In genomic region chr7:65610171-65610570, GRCm38 (mm10) we compare ENCODE assay signal across 10 mouse cellular contexts. TPM values are rescaled to one million over a fixed set of nuclear protein-coding genes. Genes with fewer than 3 reads are reported as not detected.
DNase-seq lines count a peak whose midpoint lies in the region; ATAC-seq and TF ChIP-seq lines count a peak whose summit lies in the region.
"Had no signal": no experiment of that assay in that cellular context is flagged by ENCODE, and none has a peak within 500 bp of the region (broad histone marks: within the 10 kb centered on the region; RNA-seq: fewer than 3 reads in every experiment).

No protein-coding gene starts in this region.

- no peaks in the 10 kb centered on the region for H3K27me3 ChIP-seq in C2C12 (ENCODE audit: control insufficient read depth, insufficient read depth, insufficient read length)
- H3K27me3 ChIP-seq: embryonic facial prominence, embryonic 13.5 days; liver, embryonic 13.5 days had no signal

- no peak overlapping the region for H3ac ChIP-seq in C2C12 (ENCODE audit: control insufficient read depth, insufficient read length, low read depth)

- H3K79me2 ChIP-seq in C2C12 (ENCODE audit: control insufficient read depth, insufficient read depth): no peaks in the 10 kb centered on the region

- H3K4me3 ChIP-seq in C2C12 (ENCODE audit: insufficient read depth, poor library complexity, severe bottlenecking): no peak overlapping the region
- H3K4me3 ChIP-seq: embryonic facial prominence, embryonic 13.5 days; liver, embryonic 13.5 days had no signal

- no peaks in the 10 kb centered on the region for H3K79me3 ChIP-seq in C2C12 (ENCODE audit: low read depth)

- ATAC-seq in megakaryocyte progenitor cell, adult 5-6 weeks (replicated peaks; ENCODE audit: poor library complexity): no peak

- H3K36me3 ChIP-seq in C2C12 (ENCODE audit: control insufficient read depth, insufficient read depth): no peaks in the 10 kb centered on the region
- H3K36me3 ChIP-seq: embryonic facial prominence, embryonic 13.5 days; liver, embryonic 13.5 days had no signal

- DNase-seq in gastrocnemius, postnatal 14 days: peak; percentile 15
- DNase-seq in gastrocnemius, postnatal 25 days: no peak
- DNase-seq in cerebellum, adult 9-10 months: peak; percentile 90
- peak; percentile 38 to 73 for DNase-seq in layer of hippocampus, postnatal 14 days (ENCODE audit: low spot score in 2 of 2)
- peak; percentile 15 for DNase-seq in retina, adult 2 months (ENCODE audit: low read depth, low spot score)
- no peak for DNase-seq in urinary bladder, adult 2 months (ENCODE audit: low spot score)
- DNase-seq: liver, embryonic 13.5 days had no signal

- peak; percentile 28 for TF ChIP-seq CTCF in C2C12 (IDR thresholded peaks at IDR 0.05; ENCODE audit: control insufficient read depth, insufficient read depth, insufficient read length)

- intact Hi-C loops in gastrocnemius, postnatal 14 days (cut with DNase I; ENCODE audit: low total_unique reads): no loop called here

TF ChIP-seq in C2C12, 6 proteins besides CTCF, POLR2A, EP300 and RAD21:
- TF ChIP-seq CEBPB (IDR thresholded peaks at IDR 0.05; ENCODE audit: low read depth) (no peak), MAX (IDR thresholded peaks at IDR 0.05) (no peak), USF1 (IDR thresholded peaks at IDR 0.05; ENCODE audit: low read depth) (no peak), MYOD1 (IDR thresholded peaks at IDR 0.05; ENCODE audit: control insufficient read depth, insufficient read length, low read depth) (no peak), MYOG (IDR thresholded peaks at IDR 0.05; ENCODE audit: control insufficient read depth, extremely low read depth, insufficient read length) (no peak), FOSL1 (IDR thresholded peaks at IDR 0.05; ENCODE audit: insufficient read depth, low read length, poor library complexity, severe bottlenecking) (no peak)

RNA-seq across cellular contexts. Expression of gene Tarsl2, which starts 34.5 kb away (rescaled TPM):
- 10 to 100 TPM; 39.0 to 41.0 TPM for total RNA-seq in gastrocnemius, postnatal 14 days (2021)
- total RNA-seq in gastrocnemius, postnatal 25 days (2021): 10 to 100 TPM; 50.7 to 56.3 TPM
- 3.3 TPM for polyA plus RNA-seq in C2C12 (2012; fragmentation: generic; extraction: Trizol)
- 10 to 100 TPM; 37.4 to 39.6 TPM for total RNA-seq in layer of hippocampus, postnatal 14 days (2021)
- 13.2 and 13.4 TPM in 2 replicates for total RNA-seq in megakaryocyte progenitor cell, adult 5-6 weeks (2015)
- total RNA-seq in megakaryocyte progenitor cell, adult 5-6 weeks (2017): 19.6 and 29.4 TPM in 2 replicates
- 5.9 and 7.1 TPM in 2 replicates for polyA plus RNA-seq in urinary bladder, adult 2 months (2012; rRNA removed)

Comparison
In these comparisons a context has a peak if more than half of its experiments do, and no peak if none do; other contexts are left out.
1. DNase-seq: peak in gastrocnemius, postnatal 14 days (single experiment), cerebellum, adult 9-10 months (single experiment), layer of hippocampus, postnatal 14 days (2 of 2) and retina, adult 2 months (single experiment); none in gastrocnemius, postnatal 25 days (single experiment) and urinary bladder, adult 2 months (single experiment).